10 mouse cellular contexts compared by ENCODE assay signal in the genomic region with DNA sequence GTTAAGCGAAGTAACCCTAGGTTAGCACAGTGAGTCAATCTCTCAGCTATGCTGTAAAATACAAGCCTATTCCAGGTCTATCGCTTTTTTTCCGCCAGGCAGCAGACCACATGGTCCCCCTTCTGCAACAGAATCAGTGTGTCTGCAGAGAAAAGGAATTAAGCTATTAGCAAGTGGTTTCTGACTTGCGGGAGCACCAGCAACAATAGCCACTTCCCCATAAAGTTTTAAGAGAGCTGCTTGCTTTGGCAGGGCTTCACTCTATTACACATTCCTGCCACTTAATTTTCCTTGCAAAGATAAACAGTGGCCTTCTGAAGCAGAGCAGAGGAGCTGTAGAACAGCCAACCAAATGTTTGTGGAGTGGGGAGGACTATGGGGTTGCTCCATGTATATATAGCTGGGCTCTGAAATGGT. TPM values are rescaled to one million over a fixed set of nuclear protein-coding genes. Genes with fewer than 3 reads are reported as not detected.
DNase-seq lines count a peak whose midpoint lies in the region; ATAC-seq and TF ChIP-seq lines count a peak whose summit lies in the region.
"Had no signal": no experiment of that assay in that cellular context is flagged by ENCODE, and none has a peak within 500 bp of the region (broad histone marks: within the 10 kb centered on the region; RNA-seq: fewer than 3 reads in every experiment).

No protein-coding gene starts in this region.

- H3K27me3 ChIP-seq in heart, embryonic 16.5 days (ENCODE audit: control insufficient read depth, insufficient read depth, low read length) = no peaks in the 10 kb centered on the region

- ATAC-seq in heart, embryonic 16.5 days (replicated peaks; ENCODE audit: extremely low read depth, insufficient read depth, low FRiP score) = peak; percentile 83

- DNase-seq in gastrocnemius, adult 2 months = peak; percentile 18
- DNase-seq in gastrocnemius, adult 8-10 months (ENCODE audit: low spot score in 2 of 2) = no peak
- DNase-seq in kidney, postnatal 10 days = peak; percentile 30
- DNase-seq in lung, postnatal 14 days = peak; percentile 32
- no peak for DNase-seq in embryo, embryonic 10.5 days (ENCODE audit: low spot score)
- DNase-seq in adrenal gland, postnatal 4 days (ENCODE audit: low spot score in 2 of 2) = no peak
- DNase-seq in right cerebral cortex, postnatal 14 days = no peak
- DNase-seq: gastrocnemius, postnatal 36 days had no signal

- intact Hi-C loops in gastrocnemius, adult 2 months (cut with DNase I) = no loop called here

- no peaks in the 10 kb centered on the region for H3K9me3 ChIP-seq in heart, embryonic 16.5 days (replicated peaks; ENCODE audit: control insufficient read depth, low read length)

- no peak overlapping the region for H3K4me3 ChIP-seq in gastrocnemius, adult 2 months
- H3K4me3 ChIP-seq in heart, embryonic 16.5 days (ENCODE audit: low read length) = no peak overlapping the region

- no peak overlapping the region for H3K4me2 ChIP-seq in heart, embryonic 16.5 days (ENCODE audit: low read depth, low read length)

- H3K4me1 ChIP-seq in heart, embryonic 16.5 days (ENCODE audit: control insufficient read depth, insufficient read depth, low read length) = no peaks in the 10 kb centered on the region

- H3K36me3 ChIP-seq in heart, embryonic 16.5 days (ENCODE audit: control insufficient read depth, insufficient read depth) = no peaks in the 10 kb centered on the region

- WGBS in heart, embryonic 16.5 days = 44% methylated on average over 4 of the region's 4 CpGs

- TF ChIP-seq CTCF in gastrocnemius, adult 2 months (IDR thresholded peaks at IDR 0.05) = peak; percentile 11; the same call in 1 of the 2 replicates

- H3K9ac ChIP-seq in heart, embryonic 16.5 days (ENCODE audit: low read length) = no peak overlapping the region

- peak overlapping the region; percentile 32; the same call in 1 of the 2 replicates for H3K27ac ChIP-seq in gastrocnemius, adult 2 months
- H3K27ac ChIP-seq in heart, embryonic 16.5 days (ENCODE audit: low read length) = peak overlapping the region; percentile 10; the same call in 1 of the 2 replicates
- H3K27ac ChIP-seq: macrophage had no signal

RNA-seq across cellular contexts. Expression of gene Osmr, which starts 59.8 kb away (rescaled TPM):
- 1 to 10 TPM; 4.3 to 6.4 TPM for total RNA-seq in gastrocnemius, adult 2 months (2021)
- 1 to 10 TPM; 2.9 to 4.6 (median 3.6) TPM for total RNA-seq in gastrocnemius, adult 8-10 months (2022)
- polyA plus RNA-seq in heart, embryonic 16.5 days (2015; fragmentation: Nextera tagmentation; extraction: Ambion mirVana) = 4.6 and 4.7 TPM in 2 replicates
- 1 to 10 TPM; 6.1 to 6.3 TPM for total RNA-seq in adrenal gland, postnatal 4 days (2021)
- polyA plus RNA-seq: macrophage had no signal

Comparison
In these comparisons a context has a peak if more than half of its experiments do, and no peak if none do; other contexts are left out.
1. DNase-seq: peak in gastrocnemius, adult 2 months (single experiment), kidney, postnatal 10 days (single experiment) and lung, postnatal 14 days (single experiment); none in gastrocnemius, adult 8-10 months (0 of 2), embryo, embryonic 10.5 days (single experiment), adrenal gland, postnatal 4 days (0 of 2) and right cerebral cortex, postnatal 14 days (single experiment).